Mouse (Mus musculus): Measurements from ENCODE around the gene Thap12.

The Thap12 gene

GRCm38 (mm10) chr7:98702283-98703240 is at the start of gene Thap12:
Thap12 (plus strand) TSS chr7:98703103.
- DNase-seq (ENCODE audit: extremely low read depth, low read depth): peak; percentile 87

DNA sequence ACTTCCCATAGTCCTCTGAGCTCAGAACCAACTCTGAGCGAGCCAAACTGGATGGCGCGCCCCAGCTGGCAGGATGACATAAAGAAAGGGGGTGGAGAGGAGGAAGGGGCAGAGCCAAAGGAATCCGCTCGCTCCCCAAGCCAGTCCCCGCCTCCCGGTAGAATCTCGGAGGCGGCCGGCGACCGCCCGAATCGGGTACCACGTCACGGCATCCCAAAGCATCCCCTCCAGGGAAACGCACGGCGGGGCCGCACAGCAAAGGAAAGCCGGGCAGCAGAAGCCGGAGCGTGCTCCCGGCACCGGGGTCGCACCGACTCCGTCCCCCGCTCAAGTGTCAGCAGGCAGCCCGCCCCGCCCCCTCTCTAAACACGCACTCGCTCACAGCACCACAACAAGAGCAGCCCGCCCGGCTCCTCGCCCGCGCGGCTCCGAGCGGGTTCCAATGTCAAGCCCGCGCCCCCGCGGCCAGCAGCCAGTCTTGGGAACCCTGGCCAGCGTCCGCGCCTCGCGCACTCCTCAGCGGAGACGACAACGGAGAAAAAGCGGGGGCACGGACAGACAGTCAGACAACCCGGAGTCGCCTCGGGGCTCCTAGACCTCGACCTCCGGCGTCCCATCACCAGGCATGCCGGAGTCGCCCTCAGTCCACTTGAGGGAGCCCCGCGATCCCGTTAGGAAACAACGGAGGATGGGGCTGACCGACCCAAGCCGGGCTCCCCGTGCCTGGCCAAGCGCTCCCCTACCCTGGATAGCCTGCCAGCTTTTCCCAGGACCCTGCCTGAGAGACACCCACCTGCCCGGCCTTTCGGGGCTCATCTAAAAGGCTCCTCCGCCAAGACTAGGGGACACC is 47.0 kb upstream of the Thap12 start:
- DNase-seq (ENCODE audit: extremely low read depth, low read depth): peak; percentile 63

DNA sequence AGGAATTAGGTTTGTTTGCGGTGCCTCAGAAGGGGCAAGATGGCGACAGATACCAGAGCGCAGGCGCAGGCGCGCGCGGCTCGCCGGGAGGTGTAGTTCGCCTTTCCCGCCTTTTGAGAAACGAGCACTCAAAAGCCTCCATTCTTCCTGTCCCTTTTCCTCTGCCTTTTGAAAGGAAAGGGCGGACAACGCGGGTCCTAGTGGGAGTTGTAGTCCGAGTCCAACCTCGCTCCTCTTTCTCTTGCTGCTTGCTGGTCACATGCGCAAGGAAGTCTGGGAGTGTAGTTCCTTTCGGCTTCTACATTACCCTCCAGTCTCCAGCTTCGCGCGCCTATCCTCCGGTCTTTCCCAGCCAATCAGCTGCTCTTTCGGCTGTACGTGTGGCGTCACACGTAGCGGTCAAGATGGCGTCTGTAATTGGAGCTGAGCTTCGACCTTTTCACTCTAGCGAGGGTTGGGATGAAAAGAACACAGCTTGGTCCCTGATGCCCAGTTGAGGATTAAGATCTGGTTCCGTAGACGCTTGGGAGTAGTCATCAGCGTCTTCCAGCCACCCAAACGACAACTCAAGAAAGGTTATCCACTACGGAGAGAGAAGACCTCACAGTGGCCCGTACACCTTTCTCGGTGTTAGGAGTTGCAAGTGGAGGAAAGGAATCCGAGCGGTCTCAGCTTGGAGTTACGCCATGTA is 46.2 kb upstream of the Thap12 start, which contains the start of gene Emsy:
TSS of gene Emsy (minus strand) at position 253 of the 691 bp plus-strand sequence.
- DNase-seq (ENCODE audit: extremely low read depth, low read depth): peak; percentile 97

GRCm38 (mm10) chr7:98665166-98665565 is 37.7 kb upstream of the Thap12 start:
- no peak for DNase-seq (ENCODE audit: extremely low read depth, low read depth)

DNA sequence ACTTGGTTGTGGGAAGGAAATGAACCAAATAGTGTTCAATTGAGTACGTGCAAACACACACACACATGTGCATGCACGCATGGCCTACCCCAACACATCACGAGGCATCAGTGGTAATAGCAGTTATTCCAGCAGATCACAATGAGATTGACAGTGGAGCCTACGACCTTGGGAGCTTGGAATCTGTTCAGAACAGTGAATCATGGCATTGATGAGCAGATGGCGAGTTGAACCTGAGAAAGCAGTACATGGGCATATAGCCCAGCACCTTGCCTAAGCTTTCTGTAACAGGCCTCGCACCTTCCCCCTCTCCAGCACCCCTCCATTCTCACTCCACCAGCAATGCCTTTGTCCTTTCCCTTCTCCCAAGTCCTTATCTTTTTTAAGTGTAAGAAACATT is 37.2 kb upstream of the Thap12 start:
- no peak for DNase-seq (ENCODE audit: extremely low read depth, low read depth)

DNA sequence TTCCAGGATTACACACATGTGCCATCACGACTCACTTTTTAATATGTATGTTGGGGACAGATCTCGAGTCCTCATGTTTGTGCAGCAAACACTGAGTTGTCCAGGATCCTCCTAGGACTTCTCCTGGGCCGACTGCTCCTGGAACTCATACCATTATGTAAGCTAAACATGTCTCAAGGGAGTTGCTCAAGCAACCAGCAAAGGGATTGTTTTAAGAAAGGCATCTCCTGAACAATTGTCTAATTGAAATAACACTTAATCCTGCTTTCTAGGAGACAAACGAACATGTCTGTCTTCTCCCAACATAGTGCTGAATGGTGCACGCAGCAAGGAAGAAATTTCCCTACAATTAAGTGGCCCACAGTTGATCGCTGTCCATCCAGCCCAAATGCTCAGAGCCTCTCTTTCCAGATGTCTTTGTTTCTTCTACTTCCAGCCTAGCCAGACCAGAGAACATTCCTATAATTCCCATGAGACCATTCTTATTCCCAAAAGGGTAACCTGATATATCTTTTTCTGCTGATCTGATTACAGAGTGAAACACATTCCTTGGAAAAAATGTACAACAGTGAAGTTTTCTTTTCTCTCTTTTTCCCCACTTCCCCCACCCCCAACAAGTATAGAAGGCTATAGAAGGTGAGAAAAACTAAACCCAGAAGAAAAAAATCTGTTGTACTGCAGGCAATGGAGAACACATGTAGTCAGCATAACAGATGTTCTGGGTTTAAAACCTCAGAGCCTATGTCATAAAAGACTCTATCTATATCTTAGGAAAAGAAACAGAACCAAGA is 34.8 kb upstream of the Thap12 start:
- DNase-seq (ENCODE audit: extremely low read depth, low read depth): no peak

DNA sequence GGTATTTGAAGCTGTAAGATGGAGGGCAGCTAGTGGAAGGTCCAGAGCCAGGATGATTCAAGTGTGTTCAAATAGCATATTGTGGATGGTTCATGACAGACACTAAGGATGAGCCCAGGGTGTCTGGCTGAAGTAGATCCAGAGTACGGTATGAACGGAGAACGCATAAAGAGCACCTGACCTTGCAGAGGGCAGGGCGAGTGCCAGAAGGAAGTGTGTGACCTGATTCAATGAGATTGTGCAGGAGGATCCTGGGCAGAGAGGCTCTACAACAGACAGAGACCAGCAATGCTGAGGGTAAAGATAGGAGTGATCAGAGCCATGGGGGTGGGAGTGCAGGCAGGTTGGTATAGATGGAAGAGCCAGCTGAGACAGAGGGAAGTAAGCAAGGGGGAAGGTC is 32.1 kb upstream of the Thap12 start:
- DNase-seq (ENCODE audit: extremely low read depth, low read depth): no peak

DNA sequence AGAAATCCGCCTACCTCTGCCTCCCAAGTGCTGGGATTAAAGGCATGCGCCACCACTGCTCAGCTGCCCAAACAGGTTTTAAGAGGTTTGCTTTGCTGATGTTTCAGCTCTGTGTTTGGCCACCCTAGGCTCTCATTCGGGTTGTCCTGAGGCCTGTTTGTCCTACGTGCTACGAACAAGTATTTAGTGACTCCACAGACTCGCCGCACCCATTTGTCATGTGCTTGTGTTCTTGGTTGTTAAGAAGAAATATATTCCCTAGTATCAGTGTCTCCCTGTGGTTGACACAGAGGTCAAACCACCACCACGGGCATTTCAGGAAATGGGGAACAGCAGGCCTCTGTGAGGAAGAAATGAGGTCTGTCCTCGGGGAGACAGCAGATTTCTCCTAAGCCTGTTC is 31.5 kb upstream of the Thap12 start:
- no peak for DNase-seq (ENCODE audit: extremely low read depth, low read depth)

DNA sequence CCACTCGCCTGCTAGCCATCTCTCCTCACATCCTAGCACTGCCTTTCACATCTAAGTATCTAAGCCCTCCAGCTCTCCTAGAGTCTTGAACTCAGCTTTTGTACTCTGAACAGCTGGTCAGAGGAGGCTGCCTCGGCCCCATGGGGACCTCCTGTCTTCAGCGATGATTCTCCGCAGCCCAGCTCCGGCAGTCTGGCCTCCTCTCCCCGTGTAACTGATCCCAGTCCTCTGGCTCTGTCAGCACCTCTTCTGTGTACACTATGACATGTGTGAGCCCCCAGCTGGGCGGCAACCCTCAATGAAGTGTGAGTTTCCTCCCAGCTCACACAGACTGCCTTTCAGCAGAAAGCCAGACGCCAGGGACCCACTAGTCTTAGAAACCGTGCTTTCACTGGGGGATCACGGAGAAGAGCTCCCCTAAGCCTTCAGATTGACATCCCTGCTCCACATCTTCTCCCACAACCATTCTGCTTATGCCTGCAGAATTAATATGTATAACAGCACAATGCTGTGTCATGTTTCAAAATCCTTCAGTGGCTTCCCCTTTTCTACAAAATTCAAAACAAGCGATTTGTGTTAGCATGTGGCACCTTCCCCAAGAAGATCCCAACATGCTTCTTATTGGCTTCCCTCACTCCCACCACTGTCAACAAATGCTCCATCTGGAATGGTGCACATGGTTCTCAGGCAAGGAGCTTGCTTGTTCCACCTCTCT is 30.5 kb upstream of the Thap12 start:
- no peak for DNase-seq (ENCODE audit: extremely low read depth, low read depth)

GRCm38 (mm10) chr7:98674344-98674743 is 28.6 kb upstream of the Thap12 start:
- no peak for DNase-seq (ENCODE audit: extremely low read depth, low read depth)

GRCm38 (mm10) chr7:98677511-98677910 is 25.4 kb upstream of the Thap12 start:
- no peak for DNase-seq (ENCODE audit: extremely low read depth, low read depth)

- DNase-seq (ENCODE audit: extremely low read depth, low read depth): no peak
These were observed 24.5 kb upstream of the Thap12 start for GRCm38 (mm10) chr7:98678441-98678840.

GRCm38 (mm10) chr7:98680691-98681090 is 22.2 kb upstream of the Thap12 start:
- DNase-seq (ENCODE audit: extremely low read depth, low read depth): no peak

DNA sequence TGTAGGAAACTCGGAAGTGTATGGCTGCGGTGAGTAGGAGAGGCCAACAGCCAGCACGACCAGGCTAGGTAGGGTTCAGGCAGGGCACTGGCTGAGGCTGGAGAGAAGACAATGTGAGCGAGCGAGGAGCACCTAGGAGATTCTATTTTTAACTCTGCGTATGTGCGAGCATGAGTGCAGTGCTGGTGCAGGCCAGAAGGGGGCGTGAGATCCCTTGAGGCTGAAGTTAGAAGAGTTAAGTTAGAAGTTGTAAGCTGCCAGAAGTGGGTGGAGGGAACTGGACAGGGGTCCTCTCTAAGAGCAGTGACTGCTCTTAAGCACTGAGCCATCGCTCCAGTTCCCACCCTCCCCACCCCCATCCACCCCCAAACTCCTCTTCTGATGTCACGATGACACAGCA is 20.1 kb upstream of the Thap12 start:
- DNase-seq (ENCODE audit: extremely low read depth, low read depth): no peak

- DNase-seq (ENCODE audit: extremely low read depth, low read depth): no peak
These were observed 17.0 kb upstream of the Thap12 start for GRCm38 (mm10) chr7:98685895-98686294.

DNA sequence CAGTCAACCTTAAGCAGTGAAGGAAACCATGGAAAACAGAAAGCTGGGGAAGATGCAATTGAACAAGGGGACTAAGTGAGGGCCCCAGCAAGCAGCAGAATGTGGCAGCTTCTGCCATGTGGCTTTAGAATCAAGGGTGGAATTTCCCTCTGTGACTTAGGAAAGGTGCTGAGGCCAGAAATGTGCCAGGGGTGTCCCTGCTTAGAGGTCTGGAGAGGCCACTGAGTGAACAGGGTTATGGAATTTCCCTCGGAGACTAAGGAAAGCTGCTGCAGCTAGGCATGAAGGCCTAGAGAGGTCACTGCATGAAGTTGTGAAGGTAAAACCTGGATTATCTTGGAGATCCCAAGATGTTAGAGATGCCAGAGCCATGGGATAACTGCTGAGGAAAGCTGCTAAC is 12.8 kb upstream of the Thap12 start:
- DNase-seq (ENCODE audit: extremely low read depth, low read depth): no peak

- peak; percentile 59 for DNase-seq (ENCODE audit: extremely low read depth, low read depth)
These were observed 12.1 kb upstream of the Thap12 start for GRCm38 (mm10) chr7:98690831-98691230.

DNA sequence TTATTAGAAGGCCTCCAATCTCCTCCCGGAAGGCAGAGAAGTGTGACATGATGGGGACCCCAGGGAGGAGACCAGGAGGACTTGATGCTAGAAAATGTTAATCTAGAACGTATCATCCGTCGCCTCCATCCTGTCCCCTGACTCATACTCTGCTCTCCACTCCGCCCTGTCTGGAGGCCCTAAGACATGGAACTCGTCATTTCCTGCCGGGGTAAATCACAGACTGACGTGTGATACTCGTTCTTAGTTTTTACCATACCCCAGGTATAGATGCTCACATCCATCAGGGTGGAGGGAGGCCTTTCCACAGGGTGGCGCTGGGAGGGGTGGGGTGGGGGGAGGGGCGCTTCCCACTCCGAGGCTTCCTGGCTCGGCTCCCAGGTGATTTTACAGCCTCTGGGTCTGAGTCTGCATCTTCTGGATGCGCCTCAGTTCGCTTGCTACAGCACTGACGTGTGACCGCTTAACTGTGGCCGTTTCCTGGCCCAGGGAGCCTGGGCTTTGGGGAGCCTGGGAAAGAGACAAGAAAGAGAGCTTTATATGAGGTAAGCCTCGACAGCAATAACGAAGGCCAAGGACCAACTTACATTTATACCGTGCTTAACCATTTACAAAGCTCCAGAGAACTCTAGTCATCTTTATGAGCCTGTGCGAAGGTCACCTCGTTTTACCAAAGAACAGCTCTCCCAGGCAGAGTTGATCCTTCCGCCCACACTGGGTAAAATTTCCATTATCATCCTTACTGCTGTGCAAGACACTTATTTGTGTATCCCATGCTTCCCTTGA is 9.9 kb upstream of the Thap12 start:
- DNase-seq (ENCODE audit: extremely low read depth, low read depth): no peak

DNA sequence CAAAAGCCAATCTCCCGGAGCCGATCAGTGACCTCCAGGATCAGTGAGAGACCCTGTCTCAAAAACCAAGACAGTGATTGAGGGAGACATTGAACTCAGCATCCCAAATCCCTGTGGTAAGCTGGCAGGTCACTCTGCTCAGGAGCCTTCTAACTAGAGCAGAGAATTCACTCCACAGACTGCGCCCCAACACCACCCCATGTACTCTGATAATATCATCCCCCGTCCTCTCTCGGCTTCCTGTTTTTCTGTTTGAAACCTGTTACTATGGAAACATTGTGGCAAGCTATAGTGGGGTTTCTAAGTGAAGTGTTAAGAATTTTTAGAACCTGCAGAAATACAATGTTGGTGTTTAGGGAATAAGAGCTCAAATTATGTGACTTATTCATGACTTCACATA is 8.9 kb upstream of the Thap12 start:
- peak; percentile 87 for DNase-seq (ENCODE audit: extremely low read depth, low read depth)

All from MEL-GATA-1-ER (cell line).